21 mouse cellular contexts compared by ENCODE assay signal in genomic region chr4:98237475-98237874, GRCm38 (mm10).
A peak's percentile ranks its signal among the peaks of the same experiment; 100 is the strongest.
DNase-seq lines count a peak whose midpoint lies in the region; ATAC-seq and TF ChIP-seq lines count a peak whose summit lies in the region.
"Had no signal": no experiment of that assay in that cellular context is flagged by ENCODE, and none has a peak within 500 bp of the region (broad histone marks: within the 10 kb centered on the region; RNA-seq: fewer than 3 reads in every experiment).

No protein-coding gene starts in this region.

- DNase-seq in embryonic facial prominence, embryonic 11.5 days (ENCODE audit: low spot score): peak; percentile 62
- no peak for DNase-seq in embryonic facial prominence, embryonic 10.5 days (ENCODE audit: low spot score)
- DNase-seq in lung, adult 2 months: peak; percentile 18
- DNase-seq in lung, postnatal 36 days: no peak
- DNase-seq in left cerebral cortex, postnatal 4 days: no peak
- no peak for DNase-seq in gastrocnemius, adult 2 months
- DNase-seq: adrenal gland, postnatal 10 days; cerebellum, adult 11-12 months; cerebellum, postnatal 25 days; kidney, adult 2 months; kidney, postnatal 10 days; liver, embryonic 13.5 days; lung, postnatal 4 days; retina, postnatal 1 day had no signal

- TF ChIP-seq CTCF in lung, adult 2 months (IDR thresholded peaks at IDR 0.05; ENCODE audit: insufficient read depth, low read length): no peak
- TF ChIP-seq CTCF in gastrocnemius, adult 2 months (IDR thresholded peaks at IDR 0.05): no peak

- no peak overlapping the region for H3K4me2 ChIP-seq in embryonic facial prominence, embryonic 11.5 days (ENCODE audit: low read depth, low read length)
- H3K4me2 ChIP-seq in embryonic facial prominence, embryonic 12.5 days (replicated peaks): no peak overlapping the region
- H3K4me2 ChIP-seq in limb, embryonic 12.5 days: no peak overlapping the region
- H3K4me2 ChIP-seq: liver, embryonic 13.5 days had no signal

- H3K4me3 ChIP-seq in embryonic facial prominence, embryonic 11.5 days (ENCODE audit: low read depth, low read length): no peak overlapping the region
- H3K4me3 ChIP-seq in embryonic facial prominence, embryonic 10.5 days: no peak overlapping the region
- no peak overlapping the region for H3K4me3 ChIP-seq in lung, adult 2 months (replicated peaks; ENCODE audit: extremely low read depth, low read depth, low read length)
- no peak overlapping the region for H3K4me3 ChIP-seq in embryonic facial prominence, embryonic 12.5 days
- H3K4me3 ChIP-seq in limb, embryonic 12.5 days (replicated peaks): no peak overlapping the region
- no peak overlapping the region for H3K4me3 ChIP-seq in gastrocnemius, adult 2 months
- H3K4me3 ChIP-seq: heart, embryonic 10.5 days; liver, embryonic 13.5 days; midbrain, embryonic 10.5 days had no signal

- no peaks in the 10 kb centered on the region for H3K36me3 ChIP-seq in embryonic facial prominence, embryonic 11.5 days (replicated peaks; ENCODE audit: control insufficient read depth, insufficient read depth, low read depth, low read length)
- H3K36me3 ChIP-seq in embryonic facial prominence, embryonic 10.5 days (replicated peaks): no peaks in the 10 kb centered on the region
- no peaks in the 10 kb centered on the region for H3K36me3 ChIP-seq in embryonic facial prominence, embryonic 12.5 days
- no peaks in the 10 kb centered on the region for H3K36me3 ChIP-seq in limb, embryonic 12.5 days
- H3K36me3 ChIP-seq: heart, embryonic 10.5 days; liver, embryonic 13.5 days; midbrain, embryonic 10.5 days had no signal

- no peaks in the 10 kb centered on the region for H3K4me1 ChIP-seq in embryonic facial prominence, embryonic 11.5 days (ENCODE audit: control insufficient read depth, insufficient read depth, low read length)
- peaks cover 4% of the 10 kb centered on the region for H3K4me1 ChIP-seq in embryonic facial prominence, embryonic 10.5 days
- H3K4me1 ChIP-seq in lung, adult 2 months (ENCODE audit: control insufficient read depth, insufficient read depth, low read length): peaks cover 6% of the 10 kb centered on the region; the same call in 1 of the 2 replicates
- H3K4me1 ChIP-seq in embryonic facial prominence, embryonic 12.5 days: peaks cover 15% of the 10 kb centered on the region
- H3K4me1 ChIP-seq in limb, embryonic 12.5 days (replicated peaks): peaks cover 23% of the 10 kb centered on the region
- H3K4me1 ChIP-seq: midbrain, embryonic 10.5 days had no signal

- ATAC-seq in embryonic facial prominence, embryonic 11.5 days (replicated peaks; ENCODE audit: insufficient number of reproducible peaks, low FRiP score, low TSS enrichment, low read depth): peak; percentile 49; the same call in 1 of the 2 replicates
- ATAC-seq in embryonic facial prominence, embryonic 12.5 days (ENCODE audit: insufficient number of reproducible peaks, insufficient read depth, low FRiP score, low TSS enrichment): no peak
- ATAC-seq in limb, embryonic 12.5 days (ENCODE audit: insufficient number of reproducible peaks, insufficient read depth, low FRiP score, low TSS enrichment, low read depth): 0 out of 2 replicates have a peak, but pooled peaks have one; percentile 46
- ATAC-seq: activated CD4-positive, CD25-positive, alpha-beta regulatory T cell, adult 4 months; CD4-positive, CD25-positive, alpha-beta regulatory T cell, adult 4 months had no signal

- H3K9ac ChIP-seq in embryonic facial prominence, embryonic 11.5 days (replicated peaks; ENCODE audit: low read length): no peak overlapping the region
- H3K9ac ChIP-seq in embryonic facial prominence, embryonic 12.5 days: no peak overlapping the region
- H3K9ac ChIP-seq in limb, embryonic 12.5 days (replicated peaks): no peak overlapping the region
- H3K9ac ChIP-seq: liver, embryonic 13.5 days had no signal

- no peaks in the 10 kb centered on the region for H3K27me3 ChIP-seq in embryonic facial prominence, embryonic 11.5 days (ENCODE audit: control insufficient read depth, insufficient read depth, low read length)
- H3K27me3 ChIP-seq in embryonic facial prominence, embryonic 10.5 days (replicated peaks; ENCODE audit: low read depth, poor library complexity, severe bottlenecking): no peaks in the 10 kb centered on the region; the same call in 1 of the 2 replicates
- H3K27me3 ChIP-seq in embryonic facial prominence, embryonic 12.5 days: no peaks in the 10 kb centered on the region
- H3K27me3 ChIP-seq in limb, embryonic 12.5 days: no peaks in the 10 kb centered on the region
- H3K27me3 ChIP-seq: liver, embryonic 13.5 days had no signal

- intact Hi-C loops in left cerebral cortex, postnatal 4 days (cut with DNase I): no loop called here
- intact Hi-C loops in gastrocnemius, adult 2 months (cut with DNase I): no loop called here

- H3K9me3 ChIP-seq in embryonic facial prominence, embryonic 11.5 days (replicated peaks; ENCODE audit: control insufficient read depth, low read length): no peaks in the 10 kb centered on the region
- H3K9me3 ChIP-seq in embryonic facial prominence, embryonic 10.5 days: no peaks in the 10 kb centered on the region
- no peaks in the 10 kb centered on the region for H3K9me3 ChIP-seq in embryonic facial prominence, embryonic 12.5 days
- H3K9me3 ChIP-seq in limb, embryonic 12.5 days: no peaks in the 10 kb centered on the region
- H3K9me3 ChIP-seq: heart, embryonic 10.5 days; liver, embryonic 13.5 days; midbrain, embryonic 10.5 days had no signal

- 61% methylated on average over 9 of the region's 9 CpGs for WGBS in embryonic facial prominence, embryonic 11.5 days
- WGBS in embryonic facial prominence, embryonic 10.5 days: 78% methylated on average over 9 of the region's 9 CpGs
- WGBS in lung, adult 2 months: 77% methylated on average over 9 of the region's 9 CpGs
- 54% methylated on average over 9 of the region's 9 CpGs for WGBS in embryonic facial prominence, embryonic 12.5 days
- 53% methylated on average over 9 of the region's 9 CpGs for WGBS in limb, embryonic 12.5 days

- H3K27ac ChIP-seq in embryonic facial prominence, embryonic 11.5 days (replicated peaks; ENCODE audit: low read depth, low read length): no peak overlapping the region
- H3K27ac ChIP-seq in embryonic facial prominence, embryonic 10.5 days (replicated peaks): no peak overlapping the region; the same call in 1 of the 2 replicates
- peak overlapping the region; percentile 61 for H3K27ac ChIP-seq in embryonic facial prominence, embryonic 12.5 days
- H3K27ac ChIP-seq in limb, embryonic 12.5 days: peak overlapping the region; percentile 72
- H3K27ac ChIP-seq in gastrocnemius, adult 2 months: no peak overlapping the region
- H3K27ac ChIP-seq: liver, embryonic 13.5 days; midbrain, embryonic 10.5 days; stomach, postnatal 0 days had no signal

- no peak for TF ChIP-seq POLR2A in lung, adult 2 months (IDR thresholded peaks at IDR 0.05; ENCODE audit: borderline replicate concordance, extremely low read depth, low read depth, low read length)

Comparison
In these comparisons a context has a peak if more than half of its experiments do, and no peak if none do; other contexts are left out.
1. DNase-seq: peak in embryonic facial prominence, embryonic 11.5 days (single experiment) and lung, adult 2 months (single experiment); none in embryonic facial prominence, embryonic 10.5 days (single experiment), lung, postnatal 36 days (single experiment), left cerebral cortex, postnatal 4 days (single experiment) and gastrocnemius, adult 2 months (single experiment).
2. H3K27ac ChIP-seq: peak in embryonic facial prominence, embryonic 12.5 days (single experiment) and limb, embryonic 12.5 days (single experiment); none in embryonic facial prominence, embryonic 11.5 days (single experiment), embryonic facial prominence, embryonic 10.5 days (single experiment) and gastrocnemius, adult 2 months (single experiment).